Mouse (Mus musculus): ENCODE measurements at regions not wholly inside any gene's neighbourhood (a gene's known extent, or its start where the extent isn't known, plus 50 kb on each side); places are given as distances from the start of the nearest gene placed in this dataset.

DNA sequence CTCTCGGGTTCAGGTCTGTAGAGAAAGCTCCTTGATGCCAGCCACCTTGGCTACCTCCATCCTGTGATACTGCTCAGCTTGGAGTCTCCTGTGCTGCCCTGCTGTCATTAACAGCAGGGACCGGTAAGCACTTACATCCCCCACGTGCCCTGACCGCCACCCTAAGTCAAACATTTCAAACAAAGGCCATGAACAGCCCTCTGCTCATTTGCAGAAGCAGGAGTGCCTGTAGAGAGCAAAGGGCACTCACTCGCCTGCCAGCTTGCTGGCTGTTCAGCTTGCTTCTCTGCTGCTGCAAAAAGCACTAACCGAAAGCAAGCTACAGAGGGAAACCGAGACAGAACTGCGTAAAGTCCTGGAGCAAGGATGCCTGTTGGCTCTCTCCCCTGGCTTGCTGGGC is 61.8 kb upstream of the Thy1 start:
- DNase-seq (ENCODE audit: low spot score), result no peak

DNA sequence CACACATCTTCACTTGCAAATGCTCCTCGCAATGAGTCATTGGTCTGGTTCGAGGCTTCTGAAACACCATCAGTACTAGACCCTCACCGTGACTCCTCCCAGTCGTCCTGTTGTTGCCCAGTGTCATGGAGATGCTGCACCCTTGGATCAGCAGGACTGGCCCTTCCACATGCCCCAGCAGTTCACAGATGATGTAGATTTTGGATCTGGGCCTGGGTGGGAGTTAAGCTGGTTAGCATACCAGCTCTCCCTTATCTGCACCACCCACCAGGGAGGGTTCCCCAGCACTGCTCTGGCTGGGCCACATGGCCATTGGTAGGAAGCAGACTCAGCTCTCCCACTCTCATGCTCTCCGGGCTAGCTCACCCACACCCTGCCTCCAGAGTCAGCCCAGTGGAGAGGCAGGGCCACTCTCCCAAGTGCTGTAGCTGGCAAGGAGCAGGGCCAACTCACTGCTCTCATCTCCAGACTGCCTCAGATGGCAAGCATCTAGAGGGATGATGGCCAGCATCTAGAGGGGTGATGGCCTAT is 60.8 kb upstream of the Thy1 start:
- no peak for DNase-seq (ENCODE audit: low spot score)

- DNase-seq (ENCODE audit: low spot score), result no peak
These were observed 60.0 kb upstream of the Thy1 start for GRCm38 (mm10) chr9:43983220-43983619.

GRCm38 (mm10) chr9:43984181-43985062 is 58.8 kb upstream of the Thy1 start:
- DNase-seq (ENCODE audit: low spot score), result peak; percentile 45

GRCm38 (mm10) chr9:43987957-43988356 is 55.2 kb upstream of the Thy1 start:
- DNase-seq (ENCODE audit: low spot score), result no peak

DNA sequence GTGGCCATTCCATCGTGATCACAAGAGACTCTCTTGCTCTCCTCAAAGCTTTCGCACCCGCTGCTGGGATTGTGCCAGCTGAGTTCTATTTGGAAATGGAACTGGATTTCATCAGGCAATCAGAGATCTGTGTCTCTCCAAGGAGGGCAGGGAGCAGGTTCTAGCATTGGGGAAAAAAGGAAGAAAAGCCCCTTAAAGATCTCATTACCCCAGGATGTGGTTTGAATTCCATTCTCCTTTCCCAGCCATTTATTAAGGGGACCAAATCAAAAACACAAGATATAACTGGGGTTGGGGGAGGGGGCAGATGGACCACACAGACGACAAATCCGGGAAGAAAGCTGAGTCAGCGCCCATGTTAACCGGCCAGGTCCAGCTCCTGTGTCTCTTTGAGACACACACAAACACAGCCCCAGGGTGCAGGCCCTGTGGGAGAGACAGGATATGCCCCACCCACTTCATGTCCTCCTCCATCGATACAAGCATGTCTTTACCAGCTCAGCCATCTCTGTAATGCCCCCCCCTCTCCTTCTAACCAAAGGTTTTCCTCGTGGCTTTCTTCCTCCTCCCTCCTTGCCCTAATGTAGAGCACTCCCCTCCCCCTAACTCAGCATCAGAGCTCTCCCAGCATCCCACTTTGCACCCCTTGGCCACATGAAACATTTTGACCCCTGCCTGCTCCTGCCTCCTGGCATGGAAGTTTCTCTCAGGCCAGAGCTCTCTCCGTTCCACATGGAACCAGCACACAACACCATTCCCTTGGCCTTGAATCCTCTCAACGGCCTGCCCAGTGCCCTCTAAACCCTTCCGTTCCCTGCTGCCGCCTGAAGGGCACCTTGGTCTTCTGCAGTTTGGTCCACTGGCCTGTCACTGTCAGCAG is 54.0 kb upstream of the Thy1 start:
- no peak for DNase-seq (ENCODE audit: low spot score)

- no peak for DNase-seq (ENCODE audit: low spot score)
These were observed 53.1 kb upstream of the Thy1 start for GRCm38 (mm10) chr9:43990124-43990523.

GRCm38 (mm10) chr9:43993221-43993976 is 49.8 kb upstream of the Thy1 start:
- no peak for DNase-seq (ENCODE audit: low spot score)
